Mouse (Mus musculus) G1E-ER4 (cell line): ENCODE data around the gene Hoxc12. TPM values are rescaled to one million over a fixed set of nuclear protein-coding genes. Genes with fewer than 3 reads are reported as not detected.

Source experiments
- GATA1 ChIP-seq: IDR thresholded peaks from one replicate; pipeline ENCODE4 v1.8.0; 2012; ENCODE audit warnings: low read length, inconsistent platforms
- polyA plus RNA-seq: library from polyadenylated mRNA; stranded (reverse); fragments of >175 nt; gene quantifications from 2 replicates; pipeline ENCODE4 v1.2.3, GENCODE M21; 2012

Gene Hoxc12
- polyA plus RNA-seq, 1 experiment = not detected

GRCm38 (mm10) chr15:102966776-102967311 lies 30.3 kb downstream of the Hoxc12 start, which contains the start of gene Hoxc10:
Gene Hoxc10, plus strand, starts transcription at chr15:102966796.
- no peak for TF ChIP-seq GATA1

GRCm38 (mm10) chr15:102967312-102967510 lies 30.7 kb downstream of the Hoxc12 start, which contains the start of gene Hoxc5:
Gene Hoxc5, plus strand, starts transcription at chr15:102967443.
- TF ChIP-seq GATA1 = no peak

- TF ChIP-seq GATA1 = no peak
Observed at GRCm38 (mm10) chr15:102967511-102968397, 31.2 kb downstream of the Hoxc12 start.

- no peak for TF ChIP-seq GATA1
Observed at GRCm38 (mm10) chr15:102969296-102969695, 32.7 kb downstream of the Hoxc12 start.

GRCm38 (mm10) chr15:102970740-102971139 lies 34.2 kb downstream of the Hoxc12 start:
- TF ChIP-seq GATA1 = no peak

- TF ChIP-seq GATA1 = no peak
Observed at GRCm38 (mm10) chr15:102972254-102972653, 35.7 kb downstream of the Hoxc12 start.

- TF ChIP-seq GATA1 = no peak
Observed at GRCm38 (mm10) chr15:102972753-102973152, 36.2 kb downstream of the Hoxc12 start.

GRCm38 (mm10) chr15:102975034-102975433 lies 38.5 kb downstream of the Hoxc12 start:
- TF ChIP-seq GATA1 = no peak

- no peak for TF ChIP-seq GATA1
Observed at GRCm38 (mm10) chr15:102975688-102976111, 39.1 kb downstream of the Hoxc12 start.

- TF ChIP-seq GATA1 = no peak
Observed at GRCm38 (mm10) chr15:102976171-102976570, 39.6 kb downstream of the Hoxc12 start, which contains the start of gene Hoxc9. Gene Hoxc9, plus strand, starts transcription at chr15:102976439.

- no peak for TF ChIP-seq GATA1
Observed at GRCm38 (mm10) chr15:102976631-102977422, 40.3 kb downstream of the Hoxc12 start.

GRCm38 (mm10) chr15:102977423-102977974 lies 40.9 kb downstream of the Hoxc12 start:
- no peak for TF ChIP-seq GATA1

- TF ChIP-seq GATA1 = no peak
Observed at GRCm38 (mm10) chr15:102978615-102979515, 42.3 kb downstream of the Hoxc12 start.

- no peak for TF ChIP-seq GATA1
Observed at GRCm38 (mm10) chr15:102979936-102980335, 43.4 kb downstream of the Hoxc12 start.

- no peak for TF ChIP-seq GATA1
Observed at GRCm38 (mm10) chr15:102980352-102980751, 43.8 kb downstream of the Hoxc12 start.
